Mouse (Mus musculus) midbrain, postnatal 0 days (tissue): ENCODE measurements around the gene Bcas3. TPM values are rescaled to one million over a fixed set of nuclear protein-coding genes. Genes with fewer than 3 reads are reported as not detected.

Source experiments
- ATAC-seq: fragments of 200-750 bp; cut with Nextera tagmentation; 2 replicates; pipeline ENCODE4 v1.8.0; 2017; ENCODE audit warnings: moderate number of reproducible peaks, mild to moderate bottlenecking, moderate TSS enrichment, moderate library complexity; ENCODE audit not compliant: low FRiP score
- DNase-seq: peaks from one replicate; pipeline ENCODE4 v3.0.0-alpha.2; 2015; ENCODE audit warnings: low spot score
- H3K27ac ChIP-seq: fragments of 300-500 bp; sonication (generic); 2 replicates; pipeline ENCODE4 v1.5.1; 2014; ENCODE audit warnings: low read depth, mild to moderate bottlenecking, low read length, mixed read lengths
- H3K27me3 ChIP-seq: fragments of 300-500 bp; sonication (generic); 2 replicates; pipeline ENCODE4 v1.6.1; 2014; ENCODE audit warnings: low read length, control low read depth, mixed read lengths; ENCODE audit not compliant: insufficient read depth
- H3K36me3 ChIP-seq: fragments of 300-500 bp; sonication (generic); 2 replicates; pipeline ENCODE4 v1.6.1; 2014; ENCODE audit warnings: low read length, control low read depth, mixed read lengths; ENCODE audit not compliant: insufficient read depth
- H3K4me1 ChIP-seq: fragments of 300-500 bp; sonication (generic); 2 replicates; pipeline ENCODE4 v1.6.1; 2014; ENCODE audit warnings: mild to moderate bottlenecking, control low read depth, antibody characterized with exemption, low read length, mixed read lengths; ENCODE audit not compliant: insufficient read depth
- H3K4me2 ChIP-seq: fragments of 300-500 bp; sonication (generic); 2 replicates; pipeline ENCODE4 v1.6.1; 2014; ENCODE audit warnings: low read depth, mild to moderate bottlenecking, low read length, mixed read lengths; ENCODE audit not compliant: poor library complexity, severe bottlenecking
- H3K4me3 ChIP-seq: fragments of 300-500 bp; sonication (generic); 2 replicates; pipeline ENCODE4 v1.5.1; 2014; ENCODE audit warnings: low read depth, mild to moderate bottlenecking, low read length, moderate library complexity
- H3K9ac ChIP-seq: fragments of 300-500 bp; sonication (generic); replicated peaks from 2 replicates; pipeline ENCODE4 v1.6.1; 2014; ENCODE audit warnings: mild to moderate bottlenecking, low read length, moderate library complexity, mixed read lengths; ENCODE audit not compliant: poor library complexity, severe bottlenecking
- H3K9me3 ChIP-seq: fragments of 300-500 bp; sonication (generic); 2 replicates; pipeline ENCODE4 v1.6.1; 2016; ENCODE audit warnings: low read length, control low read depth
- CTCF ChIP-seq: IDR thresholded peaks from 2 replicates; pipeline ENCODE4 v1.5.1; 2016; ENCODE audit warnings: antibody characterized with exemption, mild to moderate bottlenecking
- WGBS: fragments of 180-500 bp; shearing (Covaris S2); extraction: QIAGEN DNeasy Blood & Tissue Kit; methylation state at CpG from one replicate; pipeline ENCODE4 v1.1.7; 2014; 5-methylcytosine and 5-hydroxymethylcytosine counted together
- polyA plus RNA-seq: library from polyadenylated mRNA; unstranded; fragments of >200 nt; fragmentation: Nextera tagmentation; extraction: Ambion mirVana; gene quantifications from 2 replicates; pipeline ENCODE4 v1.2.1, GENCODE M21; 2015
- total RNA-seq: library from RNA; depleted of rRNA; stranded (reverse); fragments of >200 nt; gene quantifications from 2 replicates; pipeline ENCODE4 v1.2.3, GENCODE M21; 2014

The Bcas3 gene
- total and polyA plus RNA-seq, 2 experiments from 2014 or later = 28.4 to 34.7 TPM

DNA sequence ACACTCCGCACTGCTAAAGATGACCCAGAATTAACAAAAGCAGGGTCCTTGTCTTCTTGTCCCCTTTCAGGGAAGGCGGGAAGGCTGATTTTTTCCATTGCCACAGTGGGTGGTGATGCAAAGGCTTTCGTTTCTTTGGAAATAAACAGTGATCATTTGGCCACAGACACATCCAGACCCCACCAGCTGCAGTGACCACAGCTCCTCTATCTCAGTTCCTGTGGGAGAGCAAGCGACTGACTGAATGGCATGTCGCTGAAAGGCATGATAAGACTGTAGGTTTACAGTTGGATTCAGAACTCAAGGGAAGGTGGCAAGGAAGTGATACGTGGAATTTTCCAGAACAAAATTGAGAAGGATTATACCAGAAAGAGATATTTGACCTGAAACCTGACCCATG is 371.2 kb downstream of the Bcas3 start:
- H3K4me2 ChIP-seq = no peak overlapping the region

DNA sequence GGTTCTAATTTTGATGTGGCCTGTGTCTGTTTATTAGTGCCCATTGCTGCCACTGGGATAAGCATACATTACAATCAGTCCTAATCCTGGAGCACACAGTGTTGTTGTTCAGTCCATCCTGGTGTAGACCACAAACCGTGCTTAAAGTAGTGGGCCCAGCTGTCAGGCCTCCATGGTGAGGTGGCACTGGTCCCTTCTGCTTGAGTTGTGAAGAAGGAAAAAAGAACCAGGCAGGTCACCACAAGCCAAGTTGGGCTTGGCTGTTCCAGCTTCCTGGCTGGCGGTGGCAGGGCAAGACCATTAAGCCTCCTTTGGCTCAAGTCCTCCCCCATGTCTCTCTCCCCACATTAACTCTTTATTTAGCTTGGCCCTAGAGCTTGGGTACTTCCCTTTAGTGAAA is 376.8 kb downstream of the Bcas3 start:
- DNase-seq = no peak
- WGBS = 73% methylated on average over 2 of the region's 2 CpGs

More for the DNA sequence above, 371.2 kb downstream of the Bcas3 start:
- TF ChIP-seq CTCF = no peak
- no peaks in the 10 kb centered on the region for H3K4me1 ChIP-seq
- no peak overlapping the region for H3K27ac ChIP-seq
- H3K36me3 ChIP-seq = no peaks in the 10 kb centered on the region
- DNase-seq (no peak), ATAC-seq (no peak)
- no peaks in the 10 kb centered on the region for H3K27me3 ChIP-seq
- H3K4me3 ChIP-seq = no peak overlapping the region
- H3K9ac ChIP-seq = no peak overlapping the region
- no peaks in the 10 kb centered on the region for H3K9me3 ChIP-seq
- WGBS = 76% methylated on average over 6 of the region's 6 CpGs

DNA sequence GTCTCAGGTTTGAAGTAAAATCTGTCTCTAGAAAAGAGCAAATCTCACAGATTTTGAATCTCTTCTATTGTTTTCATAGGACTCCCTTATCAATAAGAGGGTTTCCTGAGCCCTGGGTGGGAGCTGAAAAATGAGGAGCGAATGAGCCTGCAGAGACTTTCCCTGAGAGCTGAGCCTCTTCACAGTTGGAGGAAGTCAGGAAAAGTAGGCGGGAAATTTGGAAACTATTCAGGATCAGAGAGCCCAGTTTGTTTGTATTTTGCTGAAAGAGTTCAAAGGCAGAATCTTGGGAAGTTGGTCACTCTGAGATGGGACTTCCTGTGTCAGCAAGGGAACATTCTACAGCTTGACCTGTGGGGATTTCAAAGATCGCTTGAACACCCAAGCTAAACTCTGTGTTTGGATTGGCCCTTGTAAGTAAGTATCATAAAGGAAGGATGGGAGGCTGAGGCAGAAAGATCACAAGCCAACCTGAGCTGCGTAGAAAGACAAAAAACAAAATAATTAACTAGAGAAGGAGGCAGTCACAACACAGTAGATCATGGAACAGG is 379.6 kb downstream of the Bcas3 start:
- H3K27ac ChIP-seq = no peak overlapping the region
- 80% methylated on average over 4 of the region's 4 CpGs for WGBS
- no peak for ATAC-seq
- no peak for TF ChIP-seq CTCF
- H3K4me1 ChIP-seq = peaks cover 3% of the 10 kb centered on the region; the same call in 1 of the 2 replicates
- H3K4me3 ChIP-seq = no peak overlapping the region
- no peak for DNase-seq
- no peak overlapping the region for H3K9ac ChIP-seq
- H3K9me3 ChIP-seq = no peaks in the 10 kb centered on the region
- H3K4me2 ChIP-seq = no peak overlapping the region
- H3K27me3 ChIP-seq = no peaks in the 10 kb centered on the region; the same call in 1 of the 2 replicates
- no peaks in the 10 kb centered on the region for H3K36me3 ChIP-seq

More for the DNA sequence above, 376.8 kb downstream of the Bcas3 start:
- H3K36me3 ChIP-seq = no peaks in the 10 kb centered on the region
- no peak overlapping the region for H3K4me2 ChIP-seq
- H3K9ac ChIP-seq = no peak overlapping the region
- no peak for ATAC-seq
- no peak overlapping the region for H3K27ac ChIP-seq
- H3K9me3 ChIP-seq = no peaks in the 10 kb centered on the region
- no peak for TF ChIP-seq CTCF
- H3K4me1 ChIP-seq = peaks cover 3% of the 10 kb centered on the region; the same call in 1 of the 2 replicates
- H3K4me3 ChIP-seq = no peak overlapping the region
- H3K27me3 ChIP-seq = no peaks in the 10 kb centered on the region

DNA sequence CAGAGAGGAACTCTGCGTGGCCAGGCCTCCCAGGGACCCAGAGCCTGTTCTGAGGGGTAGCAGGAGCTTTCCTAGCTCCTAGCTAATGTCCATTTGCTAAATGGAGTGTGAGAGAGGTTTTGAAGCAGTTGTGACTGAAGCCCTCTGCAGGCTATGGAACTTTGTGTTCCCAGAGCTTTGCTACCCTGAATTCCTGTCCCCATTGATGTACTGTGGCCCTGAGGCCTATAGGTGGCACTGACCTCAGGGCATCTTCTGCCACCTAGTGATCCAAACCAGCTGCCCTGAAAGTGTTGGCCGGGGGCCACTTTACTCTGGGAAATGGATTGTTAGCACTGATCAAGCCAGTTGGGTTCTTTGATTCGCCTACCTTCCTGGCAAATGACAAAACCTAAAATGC is 380.6 kb downstream of the Bcas3 start:
- H3K4me1 ChIP-seq = peaks cover 3% of the 10 kb centered on the region; the same call in 1 of the 2 replicates
- no peak overlapping the region for H3K4me2 ChIP-seq
- H3K36me3 ChIP-seq = no peaks in the 10 kb centered on the region
- WGBS = 58% methylated on average over 3 of the region's 3 CpGs
- no peaks in the 10 kb centered on the region for H3K9me3 ChIP-seq
- H3K4me3 ChIP-seq = no peak overlapping the region
- DNase-seq = no peak
- no peak for ATAC-seq
- no peaks in the 10 kb centered on the region; the same call in 1 of the 2 replicates for H3K27me3 ChIP-seq
- H3K27ac ChIP-seq = no peak overlapping the region
- no peak overlapping the region for H3K9ac ChIP-seq
- 0 out of 2 replicates have a peak, but pooled peaks have one; percentile 13 for TF ChIP-seq CTCF

DNA sequence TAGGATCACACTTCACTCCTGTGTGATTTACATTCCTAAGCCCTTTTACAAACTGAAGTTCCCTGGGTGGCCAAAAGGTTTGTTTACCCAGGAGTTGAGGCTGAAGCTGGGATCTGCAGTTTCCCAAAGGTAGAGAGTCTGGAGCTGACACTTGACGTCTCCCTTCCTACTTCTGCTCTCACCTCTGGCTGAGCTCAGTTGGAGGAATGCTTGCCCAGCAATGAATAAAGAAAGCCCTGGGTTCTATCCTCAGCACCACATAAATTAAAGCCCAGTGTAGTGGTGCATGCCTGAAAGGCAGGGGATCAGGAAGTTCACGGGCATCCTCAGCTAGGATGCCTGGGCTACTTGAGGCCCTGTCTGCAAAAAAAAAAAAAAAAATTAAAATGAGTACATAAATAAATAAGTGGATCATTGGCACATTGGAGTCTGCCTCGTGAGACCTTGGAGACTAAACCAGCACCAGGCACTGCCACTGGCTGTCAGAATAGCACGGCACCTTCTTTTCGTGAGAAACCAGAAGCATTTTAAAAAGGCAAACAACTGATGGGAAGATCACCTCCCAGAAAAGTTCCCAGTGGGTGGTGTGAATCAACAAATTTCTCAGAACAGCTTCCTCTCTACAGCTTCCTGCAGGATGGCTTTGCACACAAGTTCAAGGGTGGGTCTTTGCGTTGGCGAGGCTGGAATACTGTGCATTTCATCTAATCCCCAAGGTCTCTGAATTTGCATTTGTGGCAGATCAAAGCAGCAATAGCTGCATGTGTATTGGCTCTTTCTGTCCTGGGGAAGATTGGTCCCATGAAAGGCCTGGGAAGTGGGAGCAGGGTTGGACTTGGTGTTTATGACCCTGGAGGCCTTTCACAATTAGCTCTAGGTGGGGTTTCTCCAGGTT is 381.6 kb downstream of the Bcas3 start:
- 55% methylated on average over 7 of the region's 7 CpGs for WGBS
- H3K9ac ChIP-seq = no peak overlapping the region
- ATAC-seq (no peak), DNase-seq (no peak)
- TF ChIP-seq CTCF = no peak
- H3K4me3 ChIP-seq = no peak overlapping the region
- no peaks in the 10 kb centered on the region for H3K9me3 ChIP-seq
- peaks cover 3% of the 10 kb centered on the region; the same call in 1 of the 2 replicates for H3K4me1 ChIP-seq
- H3K4me2 ChIP-seq = no peak overlapping the region
- no peaks in the 10 kb centered on the region for H3K36me3 ChIP-seq
- no peak overlapping the region for H3K27ac ChIP-seq
- no peaks in the 10 kb centered on the region; the same call in 1 of the 2 replicates for H3K27me3 ChIP-seq

DNA sequence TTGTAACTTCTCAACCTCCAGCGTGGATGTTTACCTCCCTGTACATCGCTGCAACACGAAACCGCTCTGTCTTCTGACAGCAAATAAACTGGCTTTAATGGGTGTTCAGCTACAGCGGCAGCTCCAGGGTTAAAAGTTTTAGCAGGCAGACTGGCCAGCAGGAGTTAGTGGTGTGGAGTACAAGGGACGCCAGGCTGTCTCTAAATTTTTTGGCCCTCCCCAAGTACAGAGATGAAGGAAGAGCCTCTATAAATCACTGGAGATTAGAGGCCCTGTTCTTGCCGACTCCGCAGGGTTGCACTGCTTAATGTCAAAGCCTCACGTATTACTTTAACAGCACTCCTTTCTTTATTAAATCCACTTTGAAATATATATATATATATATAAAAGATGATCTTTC is 384.3 kb downstream of the Bcas3 start:
- TF ChIP-seq CTCF = no peak
- Histone ChIP-seq H3K9ac (no peak overlapping the region), H3K9me3 (no peaks in the 10 kb centered on the region), H3K4me2 (no peak overlapping the region), H3K27me3 (no peaks in the 10 kb centered on the region; the same call in 1 of the 2 replicates), H3K4me1 (peaks cover 3% of the 10 kb centered on the region; the same call in 1 of the 2 replicates), H3K36me3 (no peaks in the 10 kb centered on the region), H3K27ac (no peak overlapping the region), H3K4me3 (no peak overlapping the region)
- ATAC-seq (no peak), DNase-seq (no peak)
- 50% methylated on average over 9 of the region's 9 CpGs for WGBS
